ENCODE assay signal across 9 mouse cellular contexts in the genomic region with DNA sequence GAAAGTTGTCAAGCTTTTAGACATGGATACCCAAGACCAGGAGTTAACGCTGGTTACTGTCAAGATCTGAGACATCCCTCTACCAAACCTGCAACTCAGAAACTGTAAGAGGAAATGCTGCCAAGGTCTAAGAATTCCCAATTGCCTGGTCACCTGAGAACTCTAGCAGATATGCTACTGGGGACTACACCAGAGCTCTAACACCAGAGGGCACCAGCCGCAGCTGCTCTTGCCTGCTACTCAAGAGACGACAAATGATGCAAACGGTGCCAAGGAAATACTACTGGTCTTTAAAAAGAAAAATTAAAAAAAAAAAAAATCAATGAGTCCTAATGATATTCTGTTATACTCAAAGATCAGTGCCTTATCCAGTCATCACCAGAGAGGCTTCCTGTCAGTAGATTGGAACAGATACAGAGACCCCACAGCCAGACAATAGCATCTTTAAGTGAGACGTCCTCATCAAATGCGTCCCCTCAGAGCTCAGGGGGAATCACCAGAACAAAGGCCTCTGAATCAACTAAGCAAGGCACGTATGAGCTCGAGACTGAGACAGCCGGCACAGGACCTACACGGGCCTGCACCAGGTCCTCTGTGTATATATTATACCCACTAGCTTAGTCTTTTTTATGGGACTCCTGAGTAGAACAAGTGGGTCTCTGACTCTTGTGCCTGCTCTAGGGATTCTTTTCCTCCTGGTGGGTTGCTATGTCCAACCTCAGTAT. TPM values are rescaled to one million over a fixed set of nuclear protein-coding genes. Genes with fewer than 3 reads are reported as not detected.
A peak's percentile ranks its signal among the peaks of the same experiment; 100 is the strongest.
DNase-seq lines count a peak whose midpoint lies in the region; ATAC-seq and TF ChIP-seq lines count a peak whose summit lies in the region.
"Had no signal": no experiment of that assay in that cellular context is flagged by ENCODE, and none has a peak within 500 bp of the region (broad histone marks: within the 10 kb centered on the region; RNA-seq: fewer than 3 reads in every experiment).

No protein-coding gene starts in this region.

- peak; percentile 37; the same call in 1 of the 2 replicates for ATAC-seq in forebrain, embryonic 12.5 days (ENCODE audit: low FRiP score)
- no peak for ATAC-seq in forebrain, embryonic 15.5 days (replicated peaks)
- peak; percentile 77 for ATAC-seq in midbrain, embryonic 12.5 days (ENCODE audit: low FRiP score, low read depth)
- ATAC-seq in midbrain, embryonic 16.5 days = no peak
- ATAC-seq in kidney, postnatal 0 days (replicated peaks; ENCODE audit: low FRiP score, low read depth) = no peak
- ATAC-seq in stomach, postnatal 0 days (ENCODE audit: low FRiP score, low TSS enrichment) = no peak
- no peak for ATAC-seq in granulocyte monocyte progenitor cell, adult 5-6 weeks (replicated peaks; ENCODE audit: poor library complexity, severe bottlenecking)

- H3K27ac ChIP-seq in forebrain, embryonic 12.5 days = peak overlapping the region; percentile 31; the same call in 1 of the 2 replicates
- no peak overlapping the region for H3K27ac ChIP-seq in forebrain, embryonic 15.5 days (replicated peaks)
- peak overlapping the region; percentile 71 for H3K27ac ChIP-seq in midbrain, embryonic 12.5 days (replicated peaks)
- no peak overlapping the region for H3K27ac ChIP-seq in midbrain, embryonic 16.5 days (ENCODE audit: low read length)
- H3K27ac ChIP-seq in kidney, postnatal 0 days = no peak overlapping the region
- 0 out of 2 replicates have a peak overlapping the region, but pooled peaks have one; percentile 41 for H3K27ac ChIP-seq in stomach, postnatal 0 days (replicated peaks)

- no peak overlapping the region for H3K9ac ChIP-seq in forebrain, embryonic 12.5 days
- H3K9ac ChIP-seq in forebrain, embryonic 15.5 days (replicated peaks) = no peak overlapping the region
- H3K9ac ChIP-seq in midbrain, embryonic 12.5 days (replicated peaks) = no peak overlapping the region
- no peak overlapping the region for H3K9ac ChIP-seq in midbrain, embryonic 16.5 days (ENCODE audit: low read depth, low read length)
- H3K9ac ChIP-seq in kidney, postnatal 0 days (ENCODE audit: low read depth, low read length) = no peak overlapping the region
- no peak overlapping the region for H3K9ac ChIP-seq in stomach, postnatal 0 days (ENCODE audit: low read length)

- H3K27me3 ChIP-seq in forebrain, embryonic 12.5 days = no peaks in the 10 kb centered on the region
- no peaks in the 10 kb centered on the region for H3K27me3 ChIP-seq in forebrain, embryonic 15.5 days
- H3K27me3 ChIP-seq in midbrain, embryonic 12.5 days = no peaks in the 10 kb centered on the region
- H3K27me3 ChIP-seq in midbrain, embryonic 16.5 days (ENCODE audit: control insufficient read depth, insufficient read depth, low read depth, low read length) = no peaks in the 10 kb centered on the region
- no peaks in the 10 kb centered on the region for H3K27me3 ChIP-seq in kidney, postnatal 0 days (ENCODE audit: insufficient read depth, low read length)
- no peaks in the 10 kb centered on the region for H3K27me3 ChIP-seq in stomach, postnatal 0 days (ENCODE audit: control insufficient read depth, insufficient read depth, low read length)

- H3K4me3 ChIP-seq in forebrain, embryonic 12.5 days (replicated peaks) = no peak overlapping the region
- H3K4me3 ChIP-seq in forebrain, embryonic 15.5 days = no peak overlapping the region
- H3K4me3 ChIP-seq in midbrain, embryonic 12.5 days = no peak overlapping the region
- H3K4me3 ChIP-seq in midbrain, embryonic 16.5 days (ENCODE audit: low read depth, low read length) = no peak overlapping the region
- H3K4me3 ChIP-seq in kidney, postnatal 0 days (replicated peaks; ENCODE audit: low read depth, low read length) = no peak overlapping the region
- no peak overlapping the region for H3K4me3 ChIP-seq in stomach, postnatal 0 days (ENCODE audit: low read depth, low read length)
- H3K4me3 ChIP-seq: myocyte had no signal

- 61% methylated on average over 10 of the region's 10 CpGs for WGBS in forebrain, embryonic 12.5 days
- 45% methylated on average over 10 of the region's 10 CpGs for WGBS in forebrain, embryonic 15.5 days
- WGBS in midbrain, embryonic 12.5 days = 51% methylated on average over 10 of the region's 10 CpGs
- 27% methylated on average over 10 of the region's 10 CpGs for WGBS in midbrain, embryonic 16.5 days
- 67% methylated on average over 10 of the region's 10 CpGs for WGBS in kidney, postnatal 0 days
- 63% methylated on average over 10 of the region's 10 CpGs for WGBS in stomach, postnatal 0 days

- TF ChIP-seq EP300 in stomach, postnatal 0 days (optimal IDR thresholded peaks at IDR 0.05) = no peak

- peak; percentile 65 for TF ChIP-seq CTCF in kidney, postnatal 0 days (IDR thresholded peaks at IDR 0.05; ENCODE audit: low read depth)
- peak; percentile 71 for TF ChIP-seq CTCF in stomach, postnatal 0 days (IDR thresholded peaks at IDR 0.05; ENCODE audit: low read depth)

- H3K9me3 ChIP-seq in forebrain, embryonic 12.5 days = no peaks in the 10 kb centered on the region
- no peaks in the 10 kb centered on the region for H3K9me3 ChIP-seq in forebrain, embryonic 15.5 days
- H3K9me3 ChIP-seq in midbrain, embryonic 12.5 days = no peaks in the 10 kb centered on the region
- no peaks in the 10 kb centered on the region for H3K9me3 ChIP-seq in midbrain, embryonic 16.5 days (replicated peaks; ENCODE audit: control insufficient read depth, low read length, poor library complexity, severe bottlenecking)
- H3K9me3 ChIP-seq in kidney, postnatal 0 days (replicated peaks; ENCODE audit: low read length) = no peaks in the 10 kb centered on the region
- H3K9me3 ChIP-seq in stomach, postnatal 0 days (ENCODE audit: control insufficient read depth, low read length) = no peaks in the 10 kb centered on the region

- peak; percentile 49 for DNase-seq in adrenal gland, postnatal 25 days
- peak; percentile 61 for DNase-seq in kidney, postnatal 0 days (ENCODE audit: low spot score)
- DNase-seq in stomach, postnatal 0 days (ENCODE audit: low spot score) = peak; percentile 62

- H3K4me2 ChIP-seq in forebrain, embryonic 12.5 days = no peak overlapping the region
- no peak overlapping the region for H3K4me2 ChIP-seq in forebrain, embryonic 15.5 days (replicated peaks)
- H3K4me2 ChIP-seq in midbrain, embryonic 12.5 days (replicated peaks) = no peak overlapping the region
- no peak overlapping the region for H3K4me2 ChIP-seq in midbrain, embryonic 16.5 days (ENCODE audit: low read length)
- H3K4me2 ChIP-seq in kidney, postnatal 0 days (ENCODE audit: low read length) = no peak overlapping the region
- H3K4me2 ChIP-seq in stomach, postnatal 0 days (replicated peaks; ENCODE audit: low read depth) = no peak overlapping the region

- peaks cover 48% of the 10 kb centered on the region for H3K36me3 ChIP-seq in forebrain, embryonic 12.5 days (replicated peaks)
- H3K36me3 ChIP-seq in forebrain, embryonic 15.5 days = peaks cover 47% of the 10 kb centered on the region
- peaks cover 47% of the 10 kb centered on the region for H3K36me3 ChIP-seq in midbrain, embryonic 12.5 days
- peaks cover 22% of the 10 kb centered on the region for H3K36me3 ChIP-seq in midbrain, embryonic 16.5 days (ENCODE audit: control insufficient read depth, insufficient read depth, low read length)
- peaks cover 36% of the 10 kb centered on the region for H3K36me3 ChIP-seq in kidney, postnatal 0 days (ENCODE audit: insufficient read depth, low read length)
- H3K36me3 ChIP-seq in stomach, postnatal 0 days (ENCODE audit: control insufficient read depth, insufficient read depth, low read length) = peaks cover 11% of the 10 kb centered on the region

- H3K4me1 ChIP-seq in forebrain, embryonic 12.5 days = no peaks in the 10 kb centered on the region
- no peaks in the 10 kb centered on the region for H3K4me1 ChIP-seq in forebrain, embryonic 15.5 days
- H3K4me1 ChIP-seq in midbrain, embryonic 12.5 days = no peaks in the 10 kb centered on the region; the same call in 1 of the 2 replicates
- H3K4me1 ChIP-seq in midbrain, embryonic 16.5 days (ENCODE audit: control insufficient read depth, insufficient read depth, low read length) = peaks cover 3% of the 10 kb centered on the region
- no peaks in the 10 kb centered on the region for H3K4me1 ChIP-seq in kidney, postnatal 0 days (replicated peaks; ENCODE audit: insufficient read depth, low read length)
- no peaks in the 10 kb centered on the region for H3K4me1 ChIP-seq in stomach, postnatal 0 days (replicated peaks; ENCODE audit: control insufficient read depth, insufficient read depth)

RNA-seq across cellular contexts. Expression of a gene that starts 19.0 kb away (rescaled TPM):
- polyA plus RNA-seq in forebrain, embryonic 12.5 days (2016; fragmentation: Nextera tagmentation; extraction: Ambion mirVana) = 156 and 191 TPM in 2 replicates
- 145 TPM in 2 replicates for polyA plus RNA-seq in forebrain, embryonic 15.5 days (2015; fragmentation: Nextera tagmentation; extraction: Ambion mirVana)
- 204 and 215 TPM in 2 replicates for polyA plus RNA-seq in midbrain, embryonic 12.5 days (2016; fragmentation: Nextera tagmentation; extraction: Ambion mirVana)
- 147 and 150 TPM in 2 replicates for polyA plus RNA-seq in midbrain, embryonic 16.5 days (2015; fragmentation: Nextera tagmentation; extraction: Ambion mirVana)
- 86.2 and 93.9 TPM in 2 replicates for total RNA-seq in adrenal gland, postnatal 25 days (2021)
- 209 and 245 TPM in 2 replicates for polyA plus RNA-seq in kidney, postnatal 0 days (2015; fragmentation: Nextera tagmentation; extraction: Ambion mirVana)
- 169 and 180 TPM in 2 replicates for polyA plus RNA-seq in stomach, postnatal 0 days (2015; fragmentation: Nextera tagmentation; extraction: Ambion mirVana)
- total RNA-seq in granulocyte monocyte progenitor cell, adult 5-6 weeks (2014; fragmentation: Nextera tagmentation) = 157 and 161 TPM in 2 replicates
- total RNA-seq in granulocyte monocyte progenitor cell, adult 5-6 weeks (2017) = 534 and 557 TPM in 2 replicates

RNA-seq across cellular contexts. Expression of a gene that starts 36.4 kb away (rescaled TPM):
- polyA plus RNA-seq in forebrain, embryonic 12.5 days (2016; fragmentation: Nextera tagmentation; extraction: Ambion mirVana) = 12.1 and 12.4 TPM in 2 replicates
- 17.3 and 18.5 TPM in 2 replicates for polyA plus RNA-seq in forebrain, embryonic 15.5 days (2015; fragmentation: Nextera tagmentation; extraction: Ambion mirVana)
- polyA plus RNA-seq in midbrain, embryonic 12.5 days (2016; fragmentation: Nextera tagmentation; extraction: Ambion mirVana) = 13.1 and 14.1 TPM in 2 replicates
- 19.5 and 20.9 TPM in 2 replicates for polyA plus RNA-seq in midbrain, embryonic 16.5 days (2015; fragmentation: Nextera tagmentation; extraction: Ambion mirVana)
- total RNA-seq in adrenal gland, postnatal 25 days (2021) = 1.6 and 2.9 TPM in 2 replicates
- polyA plus RNA-seq in kidney, postnatal 0 days (2015; fragmentation: Nextera tagmentation; extraction: Ambion mirVana) = 1.9 and 2.1 TPM in 2 replicates
- polyA plus RNA-seq in stomach, postnatal 0 days (2015; fragmentation: Nextera tagmentation; extraction: Ambion mirVana) = 1.0 and 1.1 TPM in 2 replicates
- total RNA-seq in granulocyte monocyte progenitor cell, adult 5-6 weeks (2014; fragmentation: Nextera tagmentation) = 0.13 and 11.2 TPM in 2 replicates
- total RNA-seq in granulocyte monocyte progenitor cell, adult 5-6 weeks (2017) = 2.0 and 5.1 TPM in 2 replicates

RNA-seq across cellular contexts. Expression of a gene that starts 41.2 kb away (rescaled TPM):
- polyA plus RNA-seq in forebrain, embryonic 12.5 days (2016; fragmentation: Nextera tagmentation; extraction: Ambion mirVana) = 12.3 and 12.5 TPM in 2 replicates
- polyA plus RNA-seq in forebrain, embryonic 15.5 days (2015; fragmentation: Nextera tagmentation; extraction: Ambion mirVana) = 16.5 and 17.5 TPM in 2 replicates
- polyA plus RNA-seq in midbrain, embryonic 12.5 days (2016; fragmentation: Nextera tagmentation; extraction: Ambion mirVana) = 13.7 and 14.1 TPM in 2 replicates
- 18.9 and 19.6 TPM in 2 replicates for polyA plus RNA-seq in midbrain, embryonic 16.5 days (2015; fragmentation: Nextera tagmentation; extraction: Ambion mirVana)
- total RNA-seq in adrenal gland, postnatal 25 days (2021) = 16.7 and 19.4 TPM in 2 replicates
- 6.7 TPM in 2 replicates for polyA plus RNA-seq in kidney, postnatal 0 days (2015; fragmentation: Nextera tagmentation; extraction: Ambion mirVana)
- 3.8 and 4.0 TPM in 2 replicates for polyA plus RNA-seq in stomach, postnatal 0 days (2015; fragmentation: Nextera tagmentation; extraction: Ambion mirVana)
- total RNA-seq in granulocyte monocyte progenitor cell, adult 5-6 weeks (2014; fragmentation: Nextera tagmentation) = 27.9 TPM in 2 replicates
- 16.0 and 16.8 TPM in 2 replicates for total RNA-seq in granulocyte monocyte progenitor cell, adult 5-6 weeks (2017)

Comparison
In these comparisons a context has a peak if more than half of its experiments do, and no peak if none do; other contexts are left out.
1. ATAC-seq: peak in forebrain, embryonic 12.5 days (single experiment) and midbrain, embryonic 12.5 days (single experiment); none in forebrain, embryonic 15.5 days (single experiment), midbrain, embryonic 16.5 days (single experiment), kidney, postnatal 0 days (single experiment), stomach, postnatal 0 days (single experiment) and granulocyte monocyte progenitor cell, adult 5-6 weeks (single experiment).
2. H3K27ac ChIP-seq: peak in forebrain, embryonic 12.5 days (single experiment), midbrain, embryonic 12.5 days (single experiment) and stomach, postnatal 0 days (single experiment); none in forebrain, embryonic 15.5 days (single experiment), midbrain, embryonic 16.5 days (single experiment) and kidney, postnatal 0 days (single experiment).
3. Peak in every context shown above with its lines, with median percentiles within 50 percentile points of each other: DNase-seq.